Mouse (Mus musculus): ENCODE results near the gene Ica1l.

DNA sequence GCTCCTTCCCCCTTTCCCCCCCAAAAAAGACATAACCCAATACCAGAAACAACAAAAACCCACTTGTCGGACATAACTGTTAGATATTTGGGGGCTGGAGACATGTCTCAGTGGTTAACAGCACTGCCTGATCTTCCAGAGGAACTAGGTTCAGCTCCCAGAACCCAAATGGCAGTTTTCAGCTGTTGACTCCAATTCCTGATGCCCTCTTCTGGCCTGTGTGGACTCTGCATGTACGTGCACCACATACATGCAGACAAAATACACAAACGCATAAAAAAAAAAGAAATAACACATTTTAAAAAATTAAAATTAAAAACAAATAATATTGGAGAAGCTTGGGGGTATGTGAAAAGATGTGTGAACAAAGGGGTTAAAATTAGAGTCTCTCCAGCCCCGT, 75.7 kb downstream of the Ica1l start:
- no peak for TF ChIP-seq CTCF (IDR thresholded peaks at IDR 0.05; ENCODE audit: insufficient read depth, low read depth, low read length)
- TF ChIP-seq POLR2A (IDR thresholded peaks at IDR 0.05; ENCODE audit: insufficient read depth, low read depth, low read length) = no peak
